Mouse (Mus musculus) ES-E14 (cell line): Measurements from ENCODE around the gene 6030458C11Rik. TPM values are rescaled to one million over a fixed set of nuclear protein-coding genes. Genes with fewer than 3 reads are reported as not detected.

Experiments
- DNase-seq: peaks from one replicate; pipeline ENCODE4 v3.0.0-alpha.2; 2013; ENCODE audit warnings: low read depth, low spot score
- H3K27ac ChIP-seq: 2 replicates; pipeline ENCODE4 v1.5.1; 2012; ENCODE audit warnings: low read depth, mild to moderate bottlenecking, low read length, moderate library complexity, mixed read lengths; ENCODE audit not compliant: poor library complexity, insufficient read depth, severe bottlenecking
- H3K36me3 ChIP-seq: 2 replicates; pipeline ENCODE4 v1.6.1; 2012; ENCODE audit warnings: mild to moderate bottlenecking, low read length, moderate library complexity, mixed read lengths; ENCODE audit not compliant: control insufficient read depth, poor library complexity, insufficient read depth, severe bottlenecking
- H3K4me1 ChIP-seq, 2 experiments: fragments of 150-350 bp in 1 of 2; sonication (generic) in 1 of 2; 2 replicates each; pipeline ENCODE4 v1.6.1; 2012; ENCODE audit warnings: low read length in 2 of 2, mild to moderate bottlenecking in 1 of 2, mixed read lengths in 1 of 2; ENCODE audit not compliant: control insufficient read depth in 2 of 2, insufficient read depth in 2 of 2, poor library complexity in 1 of 2
- H3K4me3 ChIP-seq, 2 experiments: fragments of 150-350 bp in 1 of 2; sonication (generic) in 1 of 2; 2 replicates each; pipeline ENCODE4 v1.5.1; 2012; ENCODE audit warnings: low read length in 2 of 2, low read depth in 1 of 2, mild to moderate bottlenecking in 1 of 2, mixed read lengths in 1 of 2; ENCODE audit not compliant: insufficient read depth in 1 of 2, poor library complexity in 1 of 2, severe bottlenecking in 1 of 2
- H3K9ac ChIP-seq: 2 replicates; pipeline ENCODE4 v1.6.1; 2012; ENCODE audit warnings: low read depth, mild to moderate bottlenecking, low read length, mixed read lengths; ENCODE audit not compliant: poor library complexity, insufficient read depth, severe bottlenecking
- H3K9me3 ChIP-seq: fragments of 150-350 bp; sonication (generic); 2 replicates; pipeline ENCODE4 v1.6.1; 2012; ENCODE audit warnings: low read depth, mild to moderate bottlenecking, low read length; ENCODE audit not compliant: control insufficient read depth, insufficient read depth
- CHD2 ChIP-seq: IDR thresholded peaks from 2 replicates; pipeline ENCODE4 v1.6.1; 2014; ENCODE audit warnings: mild to moderate bottlenecking, low read depth, low read length, inconsistent platforms
- HCFC1 ChIP-seq: IDR thresholded peaks from 2 replicates; pipeline ENCODE4 v1.6.1; 2012; ENCODE audit warnings: low read length, inconsistent platforms, borderline replicate concordance; ENCODE audit not compliant: insufficient read depth
- MAFK ChIP-seq: IDR thresholded peaks from 2 replicates; pipeline ENCODE4 v1.6.1; 2014; ENCODE audit warnings: mild to moderate bottlenecking, low read depth, low read length, inconsistent platforms; ENCODE audit not compliant: insufficient read depth
- ZC3H11A ChIP-seq: IDR thresholded peaks from 2 replicates; pipeline ENCODE4 v1.6.1; 2012; ENCODE audit warnings: low read depth, mild to moderate bottlenecking, inconsistent platforms, low read length, borderline replicate concordance
- ZNF384 ChIP-seq: IDR thresholded peaks from 2 replicates; pipeline ENCODE4 v1.6.1; 2012; ENCODE audit warnings: low read depth, low read length, inconsistent platforms
- in situ Hi-C, 2 experiments: fragments of 600-800 bp; cut with MboI; formaldehyde crosslinking; loops; one replicate each; pipeline ENCODE4 v1.15.1; 2025; ENCODE audit warnings: low sequenced_read_pairs in 2 of 2, inconsistent platforms in 1 of 2; ENCODE audit not compliant: unreplicated experiment in 2 of 2
- total RNA-seq: library from RNA; depleted of rRNA; stranded (reverse); fragments of 300-350 nt; gene quantifications from 2 replicates; pipeline ENCODE4 v1.2.3, GENCODE M21; 2012

Gene 6030458C11Rik
- total RNA-seq, 1 experiment: 26.4 TPM

DNA sequence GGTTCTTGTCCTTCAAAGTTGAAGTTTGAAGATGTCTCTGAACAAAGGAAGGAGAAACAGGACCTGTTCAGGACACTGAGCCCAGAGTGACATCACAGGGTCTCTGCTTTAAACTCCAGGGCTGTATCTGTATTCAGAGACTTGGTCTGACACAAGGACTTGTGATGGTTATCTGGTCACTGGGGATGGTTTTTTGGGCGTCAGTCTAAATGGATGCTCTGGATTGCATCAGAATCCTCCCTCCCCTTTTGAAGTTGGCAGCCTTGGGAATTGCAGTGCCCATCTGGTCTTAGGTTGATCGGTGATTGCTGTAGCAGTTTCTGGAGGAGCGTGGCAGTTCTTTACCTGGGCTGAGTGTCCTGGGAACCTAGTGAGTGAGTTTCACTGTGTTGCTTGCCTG, 37.6 kb upstream of the 6030458C11Rik start:
- in situ Hi-C loops: no loop called here
- Histone ChIP-seq H3K4me1 (peaks cover 2 to 3% of the 10 kb centered on the region in 2 experiments; a peak in 2 of 4 replicates), H3K36me3 (peaks cover 49% of the 10 kb centered on the region), H3K27ac (no peak overlapping the region), H3K4me3 (no peak overlapping the region), H3K9me3 (no peaks in the 10 kb centered on the region), H3K9ac (no peak overlapping the region)
- no peak for DNase-seq
- no peak for TF ChIP-seq HCFC1
- no peak for TF ChIP-seq CHD2
- no peak for TF ChIP-seq ZNF384
- TF ChIP-seq MAFK: no peak
- TF ChIP-seq ZC3H11A: no peak

DNA sequence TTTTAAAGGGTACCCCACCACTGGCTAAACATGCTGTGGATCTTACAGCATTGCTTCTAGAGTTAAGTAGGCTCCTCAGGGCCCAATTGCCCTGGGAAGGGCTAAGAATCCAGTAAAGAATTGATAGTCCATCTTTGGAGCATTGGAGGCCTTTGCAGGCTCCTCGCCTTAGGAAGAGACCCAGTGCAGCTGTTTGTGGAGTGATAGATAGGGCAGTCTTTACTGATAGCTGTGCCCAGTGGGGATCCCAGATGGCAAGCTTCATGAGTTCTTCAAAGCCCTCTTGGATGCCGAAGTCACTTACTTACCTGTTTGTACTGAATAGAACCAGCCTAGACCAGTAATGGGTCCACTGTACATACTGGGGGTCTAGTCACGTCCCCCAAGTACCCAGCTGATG, 34.2 kb upstream of the 6030458C11Rik start:
- TF ChIP-seq MAFK (no peak), ZNF384 (no peak), HCFC1 (no peak), ZC3H11A (no peak), CHD2 (no peak)
- DNase-seq: no peak
- in situ Hi-C loops: no loop called here

DNA sequence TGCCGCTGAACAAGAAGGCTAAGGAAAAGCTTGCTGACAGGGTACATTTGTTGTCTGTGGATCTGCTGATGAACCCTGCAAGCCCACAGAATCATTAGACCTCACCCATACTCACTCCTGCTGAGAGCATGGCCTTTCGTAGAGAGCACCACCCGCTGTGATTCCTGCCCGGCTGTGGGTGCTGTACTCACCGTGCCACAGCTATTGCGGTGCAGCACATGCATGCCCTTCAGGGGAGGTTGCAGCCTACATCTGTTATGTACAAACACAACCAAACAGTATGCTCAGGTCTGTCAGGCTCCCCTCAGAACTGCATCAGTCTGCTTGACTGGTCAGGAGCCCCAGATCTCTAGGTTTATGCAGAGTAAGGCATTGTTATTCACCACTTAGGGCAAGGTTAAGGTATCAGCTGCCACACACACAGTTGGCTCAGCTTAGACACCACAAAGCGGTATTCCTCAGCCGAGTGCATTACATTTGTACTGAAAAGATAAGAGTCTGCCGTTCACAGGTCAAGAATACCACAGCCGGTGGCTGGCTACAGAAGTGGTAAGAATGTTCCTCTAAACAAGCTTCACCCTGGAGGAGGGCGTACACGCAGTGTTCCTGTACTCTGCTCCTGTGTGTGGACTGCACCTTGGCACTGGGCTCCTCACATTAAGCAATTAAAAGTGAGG, 33.5 kb upstream of the 6030458C11Rik start:
- no peak for DNase-seq
- Histone ChIP-seq H3K4me3 (no peak overlapping the region), H3K27ac (no peak overlapping the region), H3K9me3 (no peaks in the 10 kb centered on the region), H3K36me3 (peaks cover 67% of the 10 kb centered on the region), H3K9ac (no peak overlapping the region), H3K4me1 (peaks cover 2 to 3% of the 10 kb centered on the region in 2 experiments; a peak in 2 of 4 replicates)
- no peak for TF ChIP-seq MAFK
- TF ChIP-seq HCFC1: no peak
- no peak for TF ChIP-seq ZNF384
- no peak for TF ChIP-seq ZC3H11A
- TF ChIP-seq CHD2: no peak
- in situ Hi-C loops: no loop called here

More for the DNA sequence above, 34.2 kb upstream of the 6030458C11Rik start:
- H3K4me1 ChIP-seq: peaks cover 2 to 3% of the 10 kb centered on the region in 2 experiments; a peak in 2 of 4 replicates
- no peak overlapping the region for H3K27ac ChIP-seq
- H3K4me3 ChIP-seq: no peak overlapping the region
- no peak overlapping the region for H3K9ac ChIP-seq
- H3K36me3 ChIP-seq: peaks cover 64% of the 10 kb centered on the region
- no peaks in the 10 kb centered on the region for H3K9me3 ChIP-seq

DNA sequence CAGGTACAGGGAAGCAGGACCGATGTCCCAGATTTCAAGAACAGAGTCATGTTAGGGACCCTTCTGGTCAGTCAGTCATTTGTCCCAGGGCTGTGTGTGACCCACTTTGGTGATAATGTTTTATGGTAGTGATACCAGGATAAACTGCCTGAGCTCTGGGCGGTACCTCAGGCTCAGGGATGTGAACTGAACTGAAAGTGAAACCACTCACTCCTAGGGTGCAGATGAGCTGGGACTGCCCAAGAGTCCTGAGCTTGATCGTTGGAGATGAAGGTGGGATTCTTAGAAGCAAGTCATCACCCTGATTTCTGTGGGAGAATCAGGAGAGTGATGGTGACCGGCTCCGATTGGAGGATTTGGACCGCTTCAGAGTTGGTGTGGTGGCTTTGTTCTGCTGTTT, 32.3 kb upstream of the 6030458C11Rik start:
- Histone ChIP-seq H3K27ac (no peak overlapping the region), H3K4me3 (no peak overlapping the region), H3K9me3 (no peaks in the 10 kb centered on the region), H3K4me1 (peaks cover 2 to 3% of the 10 kb centered on the region in 2 experiments; a peak in 2 of 4 replicates), H3K36me3 (peaks cover 68% of the 10 kb centered on the region), H3K9ac (no peak overlapping the region)
- in situ Hi-C loops: no loop called here
- TF ChIP-seq ZC3H11A: no peak
- no peak for TF ChIP-seq HCFC1
- no peak for TF ChIP-seq MAFK
- no peak for TF ChIP-seq CHD2
- no peak for TF ChIP-seq ZNF384
- no peak for DNase-seq
